Mouse (Mus musculus): Measurements from ENCODE around the gene Adamtsl3. TPM values are rescaled to one million over a fixed set of nuclear protein-coding genes. Genes with fewer than 3 reads are reported as not detected.

Adamtsl3 gene
- polyA plus RNA-seq, 1 experiment from 2014 or later = 1.1 TPM

GRCm38 (mm10) chr7:82429447-82429846, 94.0 kb downstream of the Adamtsl3 start:
- Histone ChIP-seq H3K4me1 (no peaks in the 10 kb centered on the region), H3K9ac (no peak overlapping the region), H3K9me3 (no peaks in the 10 kb centered on the region), H3K27me3 (replicated peaks) (no peaks in the 10 kb centered on the region), H3K4me3 (no peak overlapping the region), H3K4me2 (no peak overlapping the region), H3K27ac (no peak overlapping the region), H3K36me3 (replicated peaks) (no peaks in the 10 kb centered on the region)
- ATAC-seq (replicated peaks) = no peak
- WGBS = 80% methylated on average over 4 of the region's 4 CpGs

GRCm38 (mm10) chr7:82431572-82431971, 96.1 kb downstream of the Adamtsl3 start:
- H3K4me1 ChIP-seq = no peaks in the 10 kb centered on the region
- H3K4me3 ChIP-seq = no peak overlapping the region
- H3K9ac ChIP-seq = no peak overlapping the region
- no peak overlapping the region for H3K27ac ChIP-seq
- no peak overlapping the region for H3K4me2 ChIP-seq
- no peaks in the 10 kb centered on the region for H3K9me3 ChIP-seq
- no peaks in the 10 kb centered on the region for H3K27me3 ChIP-seq (replicated peaks)
- no peaks in the 10 kb centered on the region for H3K36me3 ChIP-seq (replicated peaks)
- WGBS = 76% methylated on average over 2 of the region's 2 CpGs
- no peak for ATAC-seq (replicated peaks)

GRCm38 (mm10) chr7:82433226-82433625, 97.7 kb downstream of the Adamtsl3 start:
- no peak overlapping the region for H3K27ac ChIP-seq
- WGBS = 80% methylated on average over 2 of the region's 2 CpGs
- H3K4me2 ChIP-seq = no peak overlapping the region
- no peaks in the 10 kb centered on the region for H3K27me3 ChIP-seq (replicated peaks)
- ATAC-seq (replicated peaks) = no peak
- H3K9ac ChIP-seq = no peak overlapping the region
- no peaks in the 10 kb centered on the region for H3K4me1 ChIP-seq
- no peaks in the 10 kb centered on the region for H3K9me3 ChIP-seq
- no peak overlapping the region for H3K4me3 ChIP-seq
- H3K36me3 ChIP-seq (replicated peaks) = no peaks in the 10 kb centered on the region

- ATAC-seq (replicated peaks) = no peak
- H3K4me3 ChIP-seq = no peak overlapping the region
- H3K36me3 ChIP-seq (replicated peaks) = no peaks in the 10 kb centered on the region
- no peaks in the 10 kb centered on the region for H3K9me3 ChIP-seq
- WGBS = 82% methylated on average over 2 of the region's 2 CpGs
- H3K27me3 ChIP-seq (replicated peaks) = no peaks in the 10 kb centered on the region
- H3K27ac ChIP-seq = no peak overlapping the region
- no peak overlapping the region for H3K9ac ChIP-seq
- no peak overlapping the region for H3K4me2 ChIP-seq
- no peaks in the 10 kb centered on the region for H3K4me1 ChIP-seq
Observed at GRCm38 (mm10) chr7:82458376-82458775, 122.9 kb downstream of the Adamtsl3 start.

GRCm38 (mm10) chr7:82462921-82463523, 127.5 kb downstream of the Adamtsl3 start:
- H3K4me1 ChIP-seq = no peaks in the 10 kb centered on the region
- H3K27me3 ChIP-seq (replicated peaks) = no peaks in the 10 kb centered on the region
- no peak overlapping the region for H3K4me3 ChIP-seq
- no peak for ATAC-seq (replicated peaks)
- H3K9ac ChIP-seq = no peak overlapping the region
- WGBS = 88% methylated on average over 10 of the region's 10 CpGs
- H3K9me3 ChIP-seq = no peaks in the 10 kb centered on the region
- H3K4me2 ChIP-seq = no peak overlapping the region
- no peaks in the 10 kb centered on the region for H3K36me3 ChIP-seq (replicated peaks)
- no peak overlapping the region for H3K27ac ChIP-seq

GRCm38 (mm10) chr7:82464364-82464763, 128.9 kb downstream of the Adamtsl3 start:
- Histone ChIP-seq H3K9ac (no peak overlapping the region), H3K27me3 (replicated peaks) (no peaks in the 10 kb centered on the region), H3K4me2 (no peak overlapping the region), H3K9me3 (no peaks in the 10 kb centered on the region), H3K27ac (no peak overlapping the region), H3K4me3 (no peak overlapping the region), H3K36me3 (replicated peaks) (no peaks in the 10 kb centered on the region), H3K4me1 (no peaks in the 10 kb centered on the region)
- no peak for ATAC-seq (replicated peaks)
- WGBS = 82% methylated on average over 2 of the region's 2 CpGs

GRCm38 (mm10) chr7:82465437-82465836, 129.9 kb downstream of the Adamtsl3 start:
- H3K27me3 ChIP-seq (replicated peaks) = no peaks in the 10 kb centered on the region
- no peak overlapping the region for H3K27ac ChIP-seq
- no peak overlapping the region for H3K9ac ChIP-seq
- H3K4me1 ChIP-seq = no peaks in the 10 kb centered on the region
- H3K4me2 ChIP-seq = no peak overlapping the region
- ATAC-seq (replicated peaks) = no peak
- H3K4me3 ChIP-seq = no peak overlapping the region
- H3K36me3 ChIP-seq (replicated peaks) = no peaks in the 10 kb centered on the region
- H3K9me3 ChIP-seq = no peaks in the 10 kb centered on the region
- WGBS = 59% methylated on average over 6 of the region's 6 CpGs

- no peaks in the 10 kb centered on the region; the same call in 1 of the 2 replicates for H3K4me1 ChIP-seq
Observed at GRCm38 (mm10) chr7:82476441-82477221, 141.1 kb downstream of the Adamtsl3 start.

GRCm38 (mm10) chr7:82478461-82478860, 143.0 kb downstream of the Adamtsl3 start:
- Histone ChIP-seq H3K9me3 (no peaks in the 10 kb centered on the region), H3K4me1 (no peaks in the 10 kb centered on the region; the same call in 1 of the 2 replicates), H3K27ac (no peak overlapping the region), H3K27me3 (replicated peaks) (no peaks in the 10 kb centered on the region), H3K9ac (no peak overlapping the region), H3K4me3 (no peak overlapping the region), H3K36me3 (replicated peaks) (no peaks in the 10 kb centered on the region), H3K4me2 (no peak overlapping the region)
- ATAC-seq (replicated peaks) = no peak
- WGBS = 79% methylated on average over 3 of the region's 3 CpGs

More at GRCm38 (mm10) chr7:82476441-82477221, 141.1 kb downstream of the Adamtsl3 start:
- ATAC-seq (replicated peaks) = no peak
- 89% methylated on average over 16 of the region's 16 CpGs for WGBS
- Histone ChIP-seq H3K27me3 (replicated peaks) (no peaks in the 10 kb centered on the region), H3K9ac (no peak overlapping the region), H3K4me2 (no peak overlapping the region), H3K4me3 (no peak overlapping the region), H3K27ac (no peak overlapping the region), H3K9me3 (no peaks in the 10 kb centered on the region), H3K36me3 (replicated peaks) (no peaks in the 10 kb centered on the region)

- no peak overlapping the region for H3K4me2 ChIP-seq
- no peak overlapping the region for H3K27ac ChIP-seq
- no peaks in the 10 kb centered on the region; the same call in 1 of the 2 replicates for H3K4me1 ChIP-seq
- no peak for ATAC-seq (replicated peaks)
- H3K4me3 ChIP-seq = no peak overlapping the region
- H3K9ac ChIP-seq = no peak overlapping the region
- H3K36me3 ChIP-seq (replicated peaks) = no peaks in the 10 kb centered on the region
- whole genome bisulfite sequencing = 68% methylated on average over 10 of the region's 10 CpGs
- H3K27me3 ChIP-seq (replicated peaks) = no peaks in the 10 kb centered on the region
- no peaks in the 10 kb centered on the region for H3K9me3 ChIP-seq
Observed at GRCm38 (mm10) chr7:82478861-82479755, 143.6 kb downstream of the Adamtsl3 start.

GRCm38 (mm10) chr7:82483426-82483825, 147.9 kb downstream of the Adamtsl3 start:
- WGBS = 81% methylated on average over 3 of the region's 3 CpGs

GRCm38 (mm10) chr7:82484834-82485233, 149.3 kb downstream of the Adamtsl3 start:
- H3K4me3 ChIP-seq = no peak overlapping the region

More at GRCm38 (mm10) chr7:82483426-82483825, 147.9 kb downstream of the Adamtsl3 start:
- Histone ChIP-seq H3K27ac (no peak overlapping the region), H3K4me3 (no peak overlapping the region), H3K4me2 (no peak overlapping the region), H3K4me1 (peaks cover 3% of the 10 kb centered on the region; the same call in 1 of the 2 replicates), H3K9ac (no peak overlapping the region), H3K27me3 (replicated peaks) (no peaks in the 10 kb centered on the region), H3K9me3 (no peaks in the 10 kb centered on the region), H3K36me3 (replicated peaks) (no peaks in the 10 kb centered on the region)
- ATAC-seq (replicated peaks) = no peak

More at GRCm38 (mm10) chr7:82484834-82485233, 149.3 kb downstream of the Adamtsl3 start:
- Histone ChIP-seq H3K4me2 (no peak overlapping the region), H3K9ac (no peak overlapping the region), H3K9me3 (no peaks in the 10 kb centered on the region), H3K4me1 (peaks cover 3% of the 10 kb centered on the region; the same call in 1 of the 2 replicates), H3K27ac (no peak overlapping the region), H3K27me3 (replicated peaks) (no peaks in the 10 kb centered on the region), H3K36me3 (replicated peaks) (no peaks in the 10 kb centered on the region)
- 0 out of 2 replicates have a peak, but pooled peaks have one; percentile 66 for ATAC-seq (replicated peaks)
- WGBS = 18% methylated on average over 5 of the region's 5 CpGs

Measured in midbrain, embryonic 15.5 days (tissue).